Mouse (Mus musculus) limb, embryonic 11.5 days (tissue): Measurements from ENCODE around the gene Pon2. TPM values are rescaled to one million over a fixed set of nuclear protein-coding genes. Genes with fewer than 3 reads are reported as not detected.
"Not testable (repeated sequence)": the region's sequence is repeated elsewhere in the genome, so short reads cannot be mapped to it uniquely, and the experiment has no call there.

Experiments
- ATAC-seq: fragments of 200-750 bp; cut with Nextera tagmentation; 2 replicates; pipeline ENCODE4 v1.8.0; 2017; ENCODE audit warnings: low read depth; ENCODE audit not compliant: insufficient number of reproducible peaks, low FRiP score, low TSS enrichment
- DNase-seq: peaks from one replicate; pipeline ENCODE4 v3.0.0-alpha.2; 2015; ENCODE audit warnings: low spot score
- H3K27ac ChIP-seq: fragments of 300-500 bp; sonication (generic); replicated peaks from 2 replicates; pipeline ENCODE4 v1.5.1; 2014; ENCODE audit warnings: low read depth, mild to moderate bottlenecking, low read length
- H3K27me3 ChIP-seq: fragments of 300-500 bp; sonication (generic); 2 replicates; pipeline ENCODE4 v1.6.1; 2014; ENCODE audit warnings: mild to moderate bottlenecking, low read length, mixed read lengths; ENCODE audit not compliant: control insufficient read depth, insufficient read depth
- H3K36me3 ChIP-seq: fragments of 300-500 bp; sonication (generic); 2 replicates; pipeline ENCODE4 v1.6.1; 2014; ENCODE audit warnings: mild to moderate bottlenecking, low read length, moderate library complexity, mixed read lengths; ENCODE audit not compliant: control insufficient read depth, insufficient read depth
- H3K4me1 ChIP-seq: fragments of 300-500 bp; sonication (generic); 2 replicates; pipeline ENCODE4 v1.6.1; 2014; ENCODE audit warnings: low read length, mixed read lengths; ENCODE audit not compliant: control insufficient read depth, insufficient read depth
- H3K4me2 ChIP-seq: fragments of 300-500 bp; sonication (generic); 2 replicates; pipeline ENCODE4 v1.6.1; 2014; ENCODE audit warnings: low read depth, mild to moderate bottlenecking, moderate library complexity; ENCODE audit not compliant: severe bottlenecking
- H3K4me3 ChIP-seq: fragments of 300-500 bp; sonication (generic); 2 replicates; pipeline ENCODE4 v1.5.1; 2014; ENCODE audit warnings: low read depth, low read length
- H3K9ac ChIP-seq: fragments of 300-500 bp; sonication (generic); 2 replicates; pipeline ENCODE4 v1.6.1; 2014; ENCODE audit warnings: mild to moderate bottlenecking, low read length
- H3K9me3 ChIP-seq: fragments of 300-500 bp; sonication (generic); 2 replicates; pipeline ENCODE4 v1.6.1; 2016; ENCODE audit warnings: low read length; ENCODE audit not compliant: control insufficient read depth
- WGBS: fragments of 180-500 bp; shearing (Covaris S2); extraction: QIAGEN DNeasy Blood & Tissue Kit; methylation state at CpG from one replicate; pipeline ENCODE4 v1.1.7; 2014; 5-methylcytosine and 5-hydroxymethylcytosine counted together
- polyA plus RNA-seq: library from polyadenylated mRNA; unstranded; fragments of >200 nt; fragmentation: Nextera tagmentation; extraction: Ambion mirVana; gene quantifications from 2 replicates; pipeline ENCODE4 v1.2.1, GENCODE M21; 2014

The Pon2 gene
- polyA plus RNA-seq, 1 experiment from 2014 or later, result 17.0 TPM

DNA sequence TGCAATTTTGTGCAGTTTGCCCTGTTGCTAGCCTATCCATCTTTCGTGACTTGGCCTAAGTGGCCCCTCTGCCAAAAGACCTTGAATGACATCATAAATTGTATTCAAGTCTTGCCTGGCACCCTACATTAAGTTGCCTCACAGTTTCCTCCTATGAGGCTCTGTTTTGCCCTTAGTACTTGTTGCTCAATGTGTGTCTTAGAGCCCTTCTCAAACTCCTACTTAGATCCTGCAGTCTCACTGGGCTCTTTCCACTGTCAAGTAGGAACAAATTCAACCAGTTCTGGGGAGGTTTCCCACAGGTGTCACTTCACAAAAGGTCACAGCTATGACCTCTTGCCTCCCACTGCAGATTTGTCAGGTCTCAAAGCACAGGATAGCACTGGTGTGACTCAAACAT, 64.4 kb downstream of the Pon2 start:
- Histone ChIP-seq H3K27ac (no peak overlapping the region), H3K4me3 (no peak overlapping the region), H3K9me3 (no peaks in the 10 kb centered on the region), H3K27me3 (no peaks in the 10 kb centered on the region), H3K4me2 (no peak overlapping the region), H3K36me3 (no peaks in the 10 kb centered on the region), H3K9ac (no peak overlapping the region), H3K4me1 (no peaks in the 10 kb centered on the region)
- ATAC-seq (no peak), DNase-seq (no peak)
- 95% methylated on average over 1 of the region's 1 CpGs for WGBS

- no peak overlapping the region for H3K9ac ChIP-seq
- no peak for ATAC-seq
- no peaks in the 10 kb centered on the region for H3K27me3 ChIP-seq
- H3K4me2 ChIP-seq, result no peak overlapping the region
- no peaks in the 10 kb centered on the region for H3K4me1 ChIP-seq
- H3K36me3 ChIP-seq, result no peaks in the 10 kb centered on the region
- no peak overlapping the region for H3K27ac ChIP-seq
- DNase-seq, result no peak
- WGBS, result 86% methylated on average over 4 of the region's 4 CpGs
- no peaks in the 10 kb centered on the region for H3K9me3 ChIP-seq
- H3K4me3 ChIP-seq, result no peak overlapping the region
Observed at GRCm38 (mm10) chr6:5232022-5232421, 66.2 kb downstream of the Pon2 start.

GRCm38 (mm10) chr6:5230261-5230660, 68.0 kb downstream of the Pon2 start:
- Histone ChIP-seq H3K9ac (no peak overlapping the region), H3K4me3 (no peak overlapping the region), H3K4me1 (no peaks in the 10 kb centered on the region), H3K27me3 (no peaks in the 10 kb centered on the region), H3K27ac (no peak overlapping the region), H3K9me3 (no peaks in the 10 kb centered on the region), H3K36me3 (no peaks in the 10 kb centered on the region), H3K4me2 (no peak overlapping the region)
- no peak for ATAC-seq
- no peak for DNase-seq
- 89% methylated on average over 5 of the region's 5 CpGs for WGBS

DNA sequence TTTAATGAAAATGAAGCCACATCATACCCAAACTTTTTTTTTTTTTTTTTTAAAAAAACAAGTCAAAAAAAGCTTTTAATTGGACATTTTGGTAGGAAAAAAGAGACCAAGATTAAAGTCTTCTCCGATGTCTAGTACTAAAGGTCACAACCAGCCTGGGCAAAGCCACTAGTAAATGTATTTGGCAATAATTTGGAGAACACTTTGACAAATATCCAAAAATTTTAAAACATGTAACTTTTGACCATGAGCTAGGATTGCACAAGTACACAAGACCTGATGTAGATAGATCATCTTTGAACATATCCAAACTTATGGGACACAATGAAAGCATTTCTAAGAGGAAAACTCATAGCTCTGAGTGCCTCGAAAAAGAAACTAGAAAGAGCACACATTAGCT, 74.7 kb downstream of the Pon2 start:
- 90% methylated on average over 2 of the region's 2 CpGs for WGBS
- not testable (repeated sequence) for H3K4me3 ChIP-seq, H3K9ac ChIP-seq, H3K9me3 ChIP-seq, DNase-seq, H3K27ac ChIP-seq, ATAC-seq, H3K36me3 ChIP-seq, H3K4me2 ChIP-seq, H3K4me1 ChIP-seq, H3K27me3 ChIP-seq

GRCm38 (mm10) chr6:5222080-5222479, 76.2 kb downstream of the Pon2 start:
- no peaks in the 10 kb centered on the region for H3K4me1 ChIP-seq
- no peak for ATAC-seq
- 73% methylated on average over 3 of the region's 3 CpGs for WGBS
- H3K4me3 ChIP-seq, result no peak overlapping the region
- no peak overlapping the region for H3K4me2 ChIP-seq
- H3K27ac ChIP-seq, result no peak overlapping the region
- H3K9me3 ChIP-seq, result no peaks in the 10 kb centered on the region
- no peak overlapping the region for H3K9ac ChIP-seq
- no peaks in the 10 kb centered on the region for H3K36me3 ChIP-seq
- no peaks in the 10 kb centered on the region for H3K27me3 ChIP-seq
- no peak for DNase-seq

GRCm38 (mm10) chr6:5218190-5218589, 80.1 kb downstream of the Pon2 start:
- Histone ChIP-seq H3K4me2 (no peak overlapping the region), H3K4me3 (no peak overlapping the region), H3K27ac (no peak overlapping the region), H3K36me3 (no peaks in the 10 kb centered on the region), H3K4me1 (no peaks in the 10 kb centered on the region), H3K9me3 (no peaks in the 10 kb centered on the region), H3K27me3 (no peaks in the 10 kb centered on the region), H3K9ac (no peak overlapping the region)
- ATAC-seq (no peak), DNase-seq (no peak)
- 92% methylated on average over 4 of the region's 4 CpGs for WGBS

Other genes with a start within 250 kb of the Pon2 start
- gene Pon1, start 104.5 kb downstream of the Pon2 start, polyA plus RNA-seq, result 0.43 TPM in 1 of 2 replicates, not detected in the other
- gene Pon3, start 42.2 kb downstream of the Pon2 start, polyA plus RNA-seq, result 8.3 and 10.0 TPM in 2 replicates
- gene Asb4, start 84.9 kb upstream of the Pon2 start, polyA plus RNA-seq, result 366 and 372 TPM in 2 replicates
- 0.98 and 1.1 TPM in 2 replicates for gene Pdk4, start 197.9 kb upstream of the Pon2 start, polyA plus RNA-seq